In genomic region chr7:80611646-80612045, GRCm38 (mm10) we compare ENCODE assay signal across 13 mouse cellular contexts.
DNase-seq lines count a peak whose midpoint lies in the region; ATAC-seq and TF ChIP-seq lines count a peak whose summit lies in the region.
"Had no signal": no experiment of that assay in that cellular context is flagged by ENCODE, and none has a peak within 500 bp of the region (broad histone marks: within the 10 kb centered on the region; RNA-seq: fewer than 3 reads in every experiment).

No protein-coding gene starts in this region.

- peak overlapping the region; percentile 81 for H3K27ac ChIP-seq in gastrocnemius, adult 2 months
- H3K27ac ChIP-seq: lung, embryonic 15.5 days; midbrain, embryonic 15.5 days had no signal

- no peak for ATAC-seq in erythroid progenitor cell, adult 5-6 weeks (replicated peaks; ENCODE audit: low FRiP score, poor library complexity, severe bottlenecking)
- ATAC-seq: midbrain, embryonic 15.5 days had no signal

- DNase-seq in gastrocnemius, adult 2 months, result no peak
- no peak for DNase-seq in gastrocnemius, adult 8-10 months (ENCODE audit: low spot score in 2 of 2)
- peak; percentile 31 to 53 for DNase-seq in layer of hippocampus, adult 18-20 months (ENCODE audit: low spot score in 2 of 2)
- no peak for DNase-seq in layer of hippocampus, adult 11-12 months (ENCODE audit: low spot score)
- DNase-seq in cerebellum, postnatal 10 days, result peak; percentile 49 to 66
- DNase-seq in kidney, postnatal 10 days, result peak; percentile 54
- DNase-seq in gastrocnemius, postnatal 36 days, result no peak
- DNase-seq: left cerebral cortex, postnatal 4 days; spleen, adult 18-20 months; thymus, adult 2 months had no signal

- no peak overlapping the region for H3K4me3 ChIP-seq in gastrocnemius, adult 2 months
- H3K4me3 ChIP-seq: lung, embryonic 15.5 days; midbrain, embryonic 15.5 days had no signal

- intact Hi-C loops in gastrocnemius, adult 2 months (cut with DNase I), result loop anchor here (5.0 kb wide), 1 partner anchor 76 kb away; the partner anchor contains the start of gene Crtc3
- intact Hi-C loops in gastrocnemius, postnatal 36 days (cut with DNase I), result no loop called here

- TF ChIP-seq CTCF in gastrocnemius, adult 2 months (IDR thresholded peaks at IDR 0.05), result no peak

Comparison
In these comparisons a context has a peak if more than half of its experiments do, and no peak if none do; other contexts are left out.
1. DNase-seq: peak in layer of hippocampus, adult 18-20 months (2 of 2), cerebellum, postnatal 10 days (2 of 2) and kidney, postnatal 10 days (single experiment); none in gastrocnemius, adult 2 months (single experiment), gastrocnemius, adult 8-10 months (0 of 2), layer of hippocampus, adult 11-12 months (single experiment) and gastrocnemius, postnatal 36 days (0 of 2).